Mouse (Mus musculus) limb, embryonic 14.5 days (tissue): ENCODE data around the gene Vmn1r77. TPM values are rescaled to one million over a fixed set of nuclear protein-coding genes. Genes with fewer than 3 reads are reported as not detected.
"Not testable (repeated sequence)": the region's sequence is repeated elsewhere in the genome, so short reads cannot be mapped to it uniquely, and the experiment has no call there.

Experiments
- ATAC-seq: fragments of 200-750 bp; cut with Nextera tagmentation; 2 replicates; pipeline ENCODE4 v1.8.0; 2017; ENCODE audit warnings: low read depth, moderate number of reproducible peaks, moderate TSS enrichment; ENCODE audit not compliant: low FRiP score
- DNase-seq: peaks from one replicate; pipeline ENCODE4 v3.0.0-alpha.2; 2015; ENCODE audit warnings: low spot score
- H3K27ac ChIP-seq: fragments of 300-500 bp; sonication (generic); replicated peaks from 2 replicates; pipeline ENCODE4 v1.5.1; 2014; ENCODE audit warnings: low read depth, mild to moderate bottlenecking, low read length, moderate library complexity, mixed read lengths
- H3K27me3 ChIP-seq: fragments of 300-500 bp; sonication (generic); 2 replicates; pipeline ENCODE4 v1.6.1; 2014; ENCODE audit warnings: low read length, mixed read lengths; ENCODE audit not compliant: control insufficient read depth, insufficient read depth
- H3K36me3 ChIP-seq: fragments of 300-500 bp; sonication (generic); 2 replicates; pipeline ENCODE4 v1.6.1; 2014; ENCODE audit warnings: mild to moderate bottlenecking, low read length, moderate library complexity, mixed read lengths; ENCODE audit not compliant: control insufficient read depth, insufficient read depth
- H3K4me1 ChIP-seq: fragments of 300-500 bp; sonication (generic); 2 replicates; pipeline ENCODE4 v1.6.1; 2014; ENCODE audit warnings: antibody characterized with exemption, low read length, mixed read lengths; ENCODE audit not compliant: control insufficient read depth, insufficient read depth
- H3K4me2 ChIP-seq: fragments of 300-500 bp; sonication (generic); replicated peaks from 2 replicates; pipeline ENCODE4 v1.6.1; 2014; ENCODE audit warnings: low read depth, mild to moderate bottlenecking, low read length, moderate library complexity; ENCODE audit not compliant: severe bottlenecking
- H3K4me3 ChIP-seq: fragments of 300-500 bp; sonication (generic); replicated peaks from 2 replicates; pipeline ENCODE4 v1.5.1; 2014; ENCODE audit warnings: low read length
- H3K9ac ChIP-seq: fragments of 300-500 bp; sonication (generic); 2 replicates; pipeline ENCODE4 v1.6.1; 2014; ENCODE audit warnings: mild to moderate bottlenecking, low read depth, low read length, moderate library complexity; ENCODE audit not compliant: severe bottlenecking
- H3K9me3 ChIP-seq: fragments of 300-500 bp; sonication (generic); 2 replicates; pipeline ENCODE4 v1.6.1; 2016; ENCODE audit warnings: low read length; ENCODE audit not compliant: control insufficient read depth
- POLR2A ChIP-seq: fragments of 200-500 bp; IDR thresholded peaks from 2 replicates; pipeline ENCODE4 v1.8.0; 2012; ENCODE audit warnings: inconsistent platforms, mild to moderate bottlenecking, moderate library complexity, borderline replicate concordance; ENCODE audit not compliant: insufficient read depth, insufficient read length; ENCODE audit errors: extremely low read depth
- WGBS: fragments of 180-500 bp; shearing (Covaris S2); extraction: QIAGEN DNeasy Blood & Tissue Kit; methylation state at CpG from one replicate; pipeline ENCODE4 v1.1.7; 2014; 5-methylcytosine and 5-hydroxymethylcytosine counted together
- polyA plus RNA-seq, 2 experiments: library from polyadenylated mRNA; depleted of rRNA in 1 of 2; stranded (reverse) in 1 of 2; unstranded in 1 of 2; fragments of >200 nt; fragmentation: Nextera tagmentation in 1 of 2; extraction: Ambion mirVana in 1 of 2; gene quantifications; 2 replicates each; pipeline versions ENCODE4 v1.2.1 to v1.2.3; 2012 to 2014

Gene Vmn1r77
- not detected in 2 replicates for polyA plus RNA-seq (2012; rRNA removed)
- polyA plus RNA-seq (2014; fragmentation: Nextera tagmentation; extraction: Ambion mirVana): not detected in 2 replicates

GRCm38 (mm10) chr7:12036452-12036851 is at the start of gene Vmn1r77:
TSS of gene Vmn1r77 (plus strand) at chr7:12036752.
- ATAC-seq, H3K27ac ChIP-seq, H3K27me3 ChIP-seq, H3K4me2 ChIP-seq, H3K4me3 ChIP-seq, H3K4me1 ChIP-seq, H3K36me3 ChIP-seq, H3K9ac ChIP-seq, H3K9me3 ChIP-seq, DNase-seq: not testable (repeated sequence)

GRCm38 (mm10) chr7:12011491-12011890 is 25.1 kb upstream of the Vmn1r77 start:
- H3K4me2 ChIP-seq, H3K36me3 ChIP-seq, H3K4me1 ChIP-seq, DNase-seq, H3K4me3 ChIP-seq, H3K27ac ChIP-seq, H3K9me3 ChIP-seq, ATAC-seq, H3K9ac ChIP-seq, H3K27me3 ChIP-seq: not testable (repeated sequence)
- 92% methylated on average over 5 of the region's 5 CpGs for WGBS

GRCm38 (mm10) chr7:12012392-12012791 is 24.2 kb upstream of the Vmn1r77 start:
- WGBS: 91% methylated on average over 3 of the region's 3 CpGs
- H3K36me3 ChIP-seq, H3K9ac ChIP-seq, H3K4me3 ChIP-seq, H3K9me3 ChIP-seq, DNase-seq, H3K27me3 ChIP-seq, H3K27ac ChIP-seq, H3K4me2 ChIP-seq, ATAC-seq, H3K4me1 ChIP-seq: not testable (repeated sequence)

- ATAC-seq: no peak
- no peak overlapping the region for H3K4me3 ChIP-seq
- 76% methylated on average over 4 of the region's 4 CpGs for WGBS
- H3K4me1 ChIP-seq: no peaks in the 10 kb centered on the region
- no peak for DNase-seq
- H3K9me3 ChIP-seq: no peaks in the 10 kb centered on the region; the same call in none of the 2 replicates
- no peak overlapping the region for H3K9ac ChIP-seq
- no peaks in the 10 kb centered on the region for H3K36me3 ChIP-seq
- TF ChIP-seq POLR2A: no peak
- no peak overlapping the region for H3K4me2 ChIP-seq
- H3K27ac ChIP-seq: no peak overlapping the region
- H3K27me3 ChIP-seq: no peaks in the 10 kb centered on the region
Observed at GRCm38 (mm10) chr7:12013106-12013505, 23.4 kb upstream of the Vmn1r77 start.

- peak; percentile 57; the same call in 1 of the 2 replicates for ATAC-seq
- H3K27me3 ChIP-seq: not testable (repeated sequence)
- 80% methylated on average over 2 of the region's 2 CpGs for WGBS
Observed at GRCm38 (mm10) chr7:12017829-12018228, 18.7 kb upstream of the Vmn1r77 start.

GRCm38 (mm10) chr7:12040664-12041063 is 4.1 kb downstream of the Vmn1r77 start:
- Histone ChIP-seq H3K36me3 (no peaks in the 10 kb centered on the region), H3K27ac (no peak overlapping the region), H3K9ac (no peak overlapping the region), H3K27me3 (no peaks in the 10 kb centered on the region), H3K4me3 (no peak overlapping the region), H3K9me3 (peaks cover 8% of the 10 kb centered on the region), H3K4me2 (no peak overlapping the region), H3K4me1 (no peaks in the 10 kb centered on the region)
- no peak for ATAC-seq
- no peak for DNase-seq
- WGBS: 74% methylated on average over 2 of the region's 2 CpGs
- no peak for TF ChIP-seq POLR2A

More at GRCm38 (mm10) chr7:12017829-12018228, 18.7 kb upstream of the Vmn1r77 start:
- not testable (repeated sequence) for H3K4me2 ChIP-seq, H3K4me3 ChIP-seq, H3K27ac ChIP-seq, H3K36me3 ChIP-seq, DNase-seq, H3K4me1 ChIP-seq, H3K9ac ChIP-seq, H3K9me3 ChIP-seq

Other genes starting within 250 kb of the Vmn1r77 start
- not detected in 2 replicates for gene Vmn1r74, start 202.8 kb upstream of the Vmn1r77 start, polyA plus RNA-seq (2012; rRNA removed)
- not detected in 2 replicates for gene Vmn1r74, start 202.8 kb upstream of the Vmn1r77 start, polyA plus RNA-seq (2014; fragmentation: Nextera tagmentation; extraction: Ambion mirVana)
- not detected in 2 replicates for gene Vmn1r75, start 162.1 kb upstream of the Vmn1r77 start, polyA plus RNA-seq (2012; rRNA removed)
- not detected in 2 replicates for gene Vmn1r75, start 162.1 kb upstream of the Vmn1r77 start, polyA plus RNA-seq (2014; fragmentation: Nextera tagmentation; extraction: Ambion mirVana)
- gene Vmn1r76, start 98.5 kb upstream of the Vmn1r77 start, polyA plus RNA-seq (2012; rRNA removed): not detected in 2 replicates
- gene Vmn1r76, start 98.5 kb upstream of the Vmn1r77 start, polyA plus RNA-seq (2014; fragmentation: Nextera tagmentation; extraction: Ambion mirVana): not detected in 2 replicates
- gene Vmn1r78, start 113.5 kb downstream of the Vmn1r77 start, polyA plus RNA-seq (2012; rRNA removed): not detected in 2 replicates
- gene Vmn1r78, start 113.5 kb downstream of the Vmn1r77 start, polyA plus RNA-seq (2014; fragmentation: Nextera tagmentation; extraction: Ambion mirVana): not detected in 2 replicates
- gene Vmn1r79, start 134.5 kb downstream of the Vmn1r77 start, polyA plus RNA-seq (2012; rRNA removed): not detected in 2 replicates
- not detected in 2 replicates for gene Vmn1r79, start 134.5 kb downstream of the Vmn1r77 start, polyA plus RNA-seq (2014; fragmentation: Nextera tagmentation; extraction: Ambion mirVana)
- gene Vmn1r80, start 152.5 kb downstream of the Vmn1r77 start, polyA plus RNA-seq (2012; rRNA removed): not detected in 2 replicates
- not detected in 2 replicates for gene Vmn1r80, start 152.5 kb downstream of the Vmn1r77 start, polyA plus RNA-seq (2014; fragmentation: Nextera tagmentation; extraction: Ambion mirVana)
- not detected in 2 replicates for gene Vmn1r81, start 231.5 kb downstream of the Vmn1r77 start, polyA plus RNA-seq (2012; rRNA removed)
- not detected in 2 replicates for gene Vmn1r81, start 231.5 kb downstream of the Vmn1r77 start, polyA plus RNA-seq (2014; fragmentation: Nextera tagmentation; extraction: Ambion mirVana)